ENCODE assay signal across 27 mouse cellular contexts in the genomic region with DNA sequence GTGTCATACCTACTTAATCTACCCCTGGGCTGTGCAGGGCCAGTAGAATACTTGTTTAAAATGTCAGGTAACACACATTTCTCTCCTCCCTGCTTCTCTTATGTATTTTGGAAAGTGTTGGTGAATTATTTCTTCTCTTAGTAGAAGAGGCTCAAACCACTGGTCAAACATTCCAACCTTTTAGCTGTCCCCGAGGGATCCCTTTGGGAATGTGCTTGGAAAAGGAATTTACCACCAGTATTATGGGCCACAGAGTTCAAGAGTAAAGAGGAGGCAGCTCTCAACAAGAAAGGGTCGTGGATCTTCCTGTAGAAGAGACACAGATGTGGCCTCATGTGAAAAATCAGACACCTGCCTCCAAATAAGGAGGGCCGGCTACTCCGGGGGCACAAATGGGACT.
"Had no signal": no experiment of that assay in that cellular context is flagged by ENCODE, and none has a peak within 500 bp of the region (broad histone marks: within the 10 kb centered on the region; RNA-seq: fewer than 3 reads in every experiment).

No protein-coding gene starts in this region.

- H3K4me3 ChIP-seq: embryonic facial prominence, embryonic 10.5 days; embryonic facial prominence, embryonic 12.5 days; embryonic facial prominence, embryonic 13.5 days; embryonic facial prominence, embryonic 15.5 days; erythroblast, embryonic 14.5 days; forebrain, embryonic 10.5 days; forebrain, embryonic 12.5 days; forebrain, embryonic 15.5 days; gastrocnemius, adult 2 months; heart, adult 2 months had no signal

- H3K27me3 ChIP-seq: embryonic facial prominence, embryonic 12.5 days; embryonic facial prominence, embryonic 13.5 days; embryonic facial prominence, embryonic 15.5 days; forebrain, embryonic 15.5 days had no signal

- DNase-seq: cerebellum, adult 8-10 months; cerebellum, adult 9-10 months; cerebellum, adult 9-11 months; cerebellum, postnatal 10 days; cerebellum, postnatal 14 days; cerebellum, postnatal 25 days; cerebellum, postnatal 36 days; embryo, embryonic 11 days; forebrain, postnatal 0 days; gastrocnemius, adult 2 months; gastrocnemius, postnatal 10 days; gastrocnemius, postnatal 14 days; gastrocnemius, postnatal 25 days; gastrocnemius, postnatal 36 days; heart, adult 11 months; heart, adult 18-20 months; heart, adult 2 months had no signal

- H3K4me2 ChIP-seq: embryonic facial prominence, embryonic 12.5 days; embryonic facial prominence, embryonic 13.5 days; embryonic facial prominence, embryonic 15.5 days; forebrain, embryonic 12.5 days; forebrain, embryonic 15.5 days had no signal

- H3K27ac ChIP-seq: embryonic facial prominence, embryonic 10.5 days; embryonic facial prominence, embryonic 12.5 days; embryonic facial prominence, embryonic 13.5 days; embryonic facial prominence, embryonic 15.5 days; forebrain, embryonic 10.5 days; forebrain, embryonic 12.5 days; forebrain, embryonic 15.5 days; gastrocnemius, adult 2 months; heart, adult 2 months had no signal

- ATAC-seq: forebrain, embryonic 14.5 days; forebrain, embryonic 15.5 days; forebrain, embryonic 16.5 days; forebrain, postnatal 0 days had no signal

- H3K9ac ChIP-seq: embryonic facial prominence, embryonic 12.5 days; embryonic facial prominence, embryonic 13.5 days; embryonic facial prominence, embryonic 15.5 days; forebrain, embryonic 12.5 days; forebrain, embryonic 15.5 days; forebrain, postnatal 0 days had no signal

- H3K9me3 ChIP-seq: embryonic facial prominence, embryonic 10.5 days; embryonic facial prominence, embryonic 12.5 days; embryonic facial prominence, embryonic 13.5 days; embryonic facial prominence, embryonic 15.5 days; forebrain, embryonic 10.5 days; forebrain, embryonic 12.5 days; forebrain, embryonic 15.5 days had no signal

- H3K36me3 ChIP-seq: embryonic facial prominence, embryonic 10.5 days; embryonic facial prominence, embryonic 12.5 days; embryonic facial prominence, embryonic 13.5 days; embryonic facial prominence, embryonic 15.5 days; forebrain, embryonic 10.5 days; forebrain, embryonic 12.5 days; forebrain, embryonic 15.5 days had no signal
